Mouse (Mus musculus): ENCODE measurements around the gene Col18a1. TPM values are rescaled to one million over a fixed set of nuclear protein-coding genes. Genes with fewer than 3 reads are reported as not detected.

Col18a1 gene
- under 1 TPM; 0.07 to 0.36 TPM for total RNA-seq (2023)

DNA sequence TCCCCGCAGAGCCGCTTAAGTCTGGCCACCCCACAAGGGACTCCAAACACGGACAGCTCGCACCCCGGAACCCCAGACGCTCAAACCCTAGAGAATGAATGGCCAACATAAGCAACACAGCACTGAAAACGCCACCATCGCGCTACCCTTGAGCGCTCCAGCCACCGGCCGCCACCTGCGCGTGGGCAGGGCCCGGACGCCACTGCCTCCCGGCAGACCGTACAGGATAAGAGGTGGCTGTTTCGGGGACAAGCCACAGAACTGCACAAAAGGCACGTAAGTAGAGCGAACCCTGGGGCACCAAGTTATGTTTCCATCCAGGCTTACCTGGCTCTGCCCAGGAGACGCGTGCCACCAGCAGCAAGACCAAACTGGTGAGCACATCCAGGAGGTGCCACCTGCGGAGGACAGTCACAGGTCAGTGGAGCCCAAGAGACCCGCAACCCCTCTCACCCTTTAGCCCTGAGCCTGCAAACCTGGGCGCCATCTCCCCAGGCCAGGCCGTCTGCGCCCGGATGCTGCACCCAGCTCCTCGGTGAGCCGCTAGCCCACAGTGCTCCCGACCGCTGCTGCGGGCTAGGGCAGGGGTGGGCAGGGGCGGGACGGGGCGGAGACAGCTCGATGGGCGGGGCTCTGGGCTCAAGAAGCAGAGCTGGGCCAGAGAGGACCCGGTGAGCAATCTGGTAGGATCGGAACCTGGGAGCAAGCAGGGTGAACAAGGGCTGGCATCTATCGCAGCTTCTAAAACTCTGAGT is at the start of gene Col18a1:
Gene Col18a1 (minus strand): TSS at position 586 of the 755 bp plus-strand sequence.

DNA sequence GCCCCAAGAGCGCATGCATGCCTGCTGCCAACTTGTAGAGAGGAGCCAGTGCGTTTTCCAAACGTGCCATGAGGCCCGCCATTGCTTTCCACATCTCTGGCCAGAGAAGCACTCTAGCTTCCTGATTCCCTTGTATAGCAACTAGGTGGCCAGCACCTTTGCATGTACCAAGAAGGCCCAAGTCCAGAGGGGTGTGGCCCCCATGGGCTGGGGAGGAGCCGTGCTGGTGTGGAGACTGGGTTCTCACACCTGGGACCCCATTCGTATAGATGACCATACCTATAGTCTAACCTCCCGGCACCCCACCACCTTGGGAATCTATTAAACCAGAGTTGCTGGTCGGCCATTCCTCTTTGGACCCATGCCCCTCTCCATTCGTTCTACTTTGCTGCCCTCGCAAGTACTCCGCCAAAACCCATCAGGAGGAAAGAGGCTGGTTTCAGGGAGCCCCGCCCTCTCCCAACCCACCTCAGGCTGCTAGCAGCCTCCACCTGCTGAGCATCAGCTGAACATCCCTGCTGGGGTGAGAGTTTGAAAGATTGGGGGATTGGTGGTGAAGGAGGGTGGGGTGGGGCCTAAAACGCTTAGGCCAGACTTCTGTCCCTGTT is 134.5 kb downstream of the Col18a1 start, which contains the start of gene Slc19a1:
Gene Slc19a1 (plus strand): TSS at position 474 of the 608 bp plus-strand sequence.

Other genes with a start within 250 kb of the Col18a1 start
- 1 to 10 TPM; 2.8 to 4.1 TPM for gene Pcbp3, start 204.7 kb downstream of the Col18a1 start, total RNA-seq (2023)
- gene Slc19a1, start 134.3 kb downstream of the Col18a1 start, total RNA-seq (2023), result 1 to 10 TPM; 3.8 to 4.6 TPM
- gene Pofut2, start 92.7 kb upstream of the Col18a1 start, total RNA-seq (2023), result 10 to 100 TPM; 24.0 TPM